Mouse (Mus musculus) liver, embryonic 14.5 days (tissue): ENCODE data around the gene B3galt1.

ENCODE experiments used
- CTCF ChIP-seq: IDR thresholded peaks from 2 replicates; pipeline ENCODE4 v1.5.1; 2016; ENCODE audit warnings: antibody characterized with exemption, low read depth, control low read depth
- EP300 ChIP-seq: IDR thresholded peaks from 2 replicates; pipeline ENCODE4 v1.6.1; 2016; ENCODE audit warnings: antibody characterized with exemption, low read depth

- TF ChIP-seq CTCF = no peak
- no peak for TF ChIP-seq EP300
These were observed 605.6 kb downstream of the B3galt1 start for GRCm38 (mm10) chr2:68171306-68171705.
